Mouse (Mus musculus) c-Kit-positive CD71-negative TER-119-negative erythroid progenitor cells, embryonic 14.5 days (primary cell): ENCODE measurements around the gene Dpy19l3.

Experiments
- DNase-seq: peaks from one replicate; pipeline ENCODE4 v3.0.0-alpha.2; 2013; ENCODE audit warnings: low read depth

Dpy19l3 gene

DNA sequence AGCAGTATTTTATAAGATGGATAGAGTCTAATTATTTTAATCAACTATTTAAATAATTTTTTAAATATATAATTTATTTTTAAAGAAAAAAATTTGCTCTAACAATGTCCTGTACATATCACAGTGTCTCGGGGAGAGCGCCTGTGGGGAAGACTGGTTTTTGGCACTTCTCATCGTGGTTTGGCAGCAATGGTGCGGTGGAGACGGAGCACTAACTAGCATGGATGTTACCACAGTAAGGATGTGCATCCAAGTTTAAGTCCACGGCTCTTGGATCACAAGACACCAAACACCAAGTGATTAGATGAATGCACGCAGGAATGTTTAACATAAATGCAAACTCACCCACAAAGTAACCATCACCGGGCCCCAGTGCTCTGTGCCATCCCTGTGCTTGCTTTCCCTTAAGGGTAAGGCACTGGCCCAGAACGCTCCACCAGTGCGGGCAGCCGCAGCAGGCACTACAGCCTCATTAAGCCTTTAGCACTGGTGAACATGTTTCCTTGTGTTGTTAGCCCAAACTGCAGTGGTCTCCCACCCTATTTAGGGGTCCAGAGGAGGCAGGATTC is 65.4 kb downstream of the Dpy19l3 start:
- no peak for DNase-seq

DNA sequence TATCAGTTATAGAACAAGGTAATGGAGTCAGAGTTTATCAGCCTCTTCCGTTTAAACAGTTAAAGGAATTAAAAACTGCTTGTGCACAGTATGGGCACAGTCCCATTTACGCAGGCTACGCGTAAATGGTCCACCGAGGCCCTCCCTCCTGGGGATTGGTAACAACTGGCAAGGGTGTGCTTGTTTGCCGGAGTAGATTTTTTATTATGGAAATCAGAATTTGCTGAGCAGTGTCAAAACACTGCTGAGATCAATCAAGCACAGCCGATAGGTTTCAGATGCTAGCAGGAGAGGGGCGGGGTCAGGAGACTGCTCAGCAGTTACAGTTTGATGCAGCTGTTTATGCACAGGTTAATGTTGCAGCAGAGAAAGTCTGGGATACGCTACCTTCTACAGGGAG is 66.0 kb downstream of the Dpy19l3 start:
- DNase-seq: no peak

DNA sequence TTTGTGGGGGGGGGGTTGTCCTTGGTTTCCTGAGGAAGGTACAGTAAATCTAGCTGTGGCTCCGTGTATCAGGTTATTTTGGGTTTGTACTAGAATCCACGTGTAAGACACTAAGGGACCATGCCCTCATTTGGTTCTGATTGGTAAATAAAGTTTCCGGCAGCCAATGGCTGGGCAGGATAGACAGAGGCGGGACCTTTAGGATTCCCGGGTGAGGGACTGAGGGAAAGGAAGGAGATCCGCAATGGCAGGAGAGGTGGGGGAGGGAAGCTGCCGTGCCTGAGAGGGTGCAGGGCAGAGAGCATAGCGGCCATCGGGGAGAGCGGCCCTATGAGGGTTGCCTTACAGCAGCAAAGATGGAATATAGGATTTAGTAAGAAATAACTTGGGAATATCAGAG is 67.0 kb downstream of the Dpy19l3 start:
- no peak for DNase-seq

GRCm38 (mm10) chr7:35686756-35687155 is 67.5 kb downstream of the Dpy19l3 start:
- DNase-seq: peak; percentile 22

- no peak for DNase-seq
Observed at GRCm38 (mm10) chr7:35686216-35686615, 68.0 kb downstream of the Dpy19l3 start.

- no peak for DNase-seq
Observed at GRCm38 (mm10) chr7:35683409-35684122, 70.7 kb downstream of the Dpy19l3 start.

DNA sequence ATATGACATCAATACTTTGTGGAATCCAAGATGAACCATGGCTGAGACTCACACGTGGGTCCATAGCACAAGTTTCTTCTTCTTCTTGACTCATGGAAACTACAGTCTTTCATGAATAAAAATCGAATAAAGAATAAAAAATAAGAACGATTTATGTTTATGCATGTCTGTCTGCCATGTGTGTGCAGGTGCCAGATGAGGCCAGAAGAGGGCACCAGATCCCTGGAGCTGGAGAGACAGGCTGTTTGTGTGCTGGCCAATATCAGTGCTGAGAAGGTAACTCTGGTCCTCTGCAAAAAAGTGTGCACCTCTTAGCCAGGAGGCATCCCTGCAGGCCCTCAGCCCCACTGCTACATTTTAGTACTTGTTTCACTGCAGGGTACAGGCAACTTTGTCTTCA is 72.7 kb downstream of the Dpy19l3 start:
- no peak for DNase-seq

DNA sequence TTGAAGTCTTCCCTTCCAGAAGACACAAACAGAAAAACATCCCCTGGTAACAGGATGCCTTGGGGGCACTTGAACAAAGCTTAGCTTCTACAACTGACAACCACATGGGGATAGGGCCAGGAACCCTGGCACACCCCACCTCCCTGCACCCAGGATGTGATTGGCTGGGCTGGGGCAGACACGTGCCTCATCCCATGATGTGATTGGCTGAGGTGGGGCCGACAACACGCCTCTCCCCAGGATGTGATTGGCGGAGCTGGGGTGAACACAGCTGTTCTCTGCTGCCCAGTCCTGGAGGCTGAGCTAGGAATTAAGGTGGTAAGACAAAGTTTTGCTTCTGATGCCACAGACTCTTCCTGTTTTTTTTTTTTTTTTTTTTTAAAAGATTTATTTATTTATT is 75.3 kb downstream of the Dpy19l3 start:
- DNase-seq: no peak

DNA sequence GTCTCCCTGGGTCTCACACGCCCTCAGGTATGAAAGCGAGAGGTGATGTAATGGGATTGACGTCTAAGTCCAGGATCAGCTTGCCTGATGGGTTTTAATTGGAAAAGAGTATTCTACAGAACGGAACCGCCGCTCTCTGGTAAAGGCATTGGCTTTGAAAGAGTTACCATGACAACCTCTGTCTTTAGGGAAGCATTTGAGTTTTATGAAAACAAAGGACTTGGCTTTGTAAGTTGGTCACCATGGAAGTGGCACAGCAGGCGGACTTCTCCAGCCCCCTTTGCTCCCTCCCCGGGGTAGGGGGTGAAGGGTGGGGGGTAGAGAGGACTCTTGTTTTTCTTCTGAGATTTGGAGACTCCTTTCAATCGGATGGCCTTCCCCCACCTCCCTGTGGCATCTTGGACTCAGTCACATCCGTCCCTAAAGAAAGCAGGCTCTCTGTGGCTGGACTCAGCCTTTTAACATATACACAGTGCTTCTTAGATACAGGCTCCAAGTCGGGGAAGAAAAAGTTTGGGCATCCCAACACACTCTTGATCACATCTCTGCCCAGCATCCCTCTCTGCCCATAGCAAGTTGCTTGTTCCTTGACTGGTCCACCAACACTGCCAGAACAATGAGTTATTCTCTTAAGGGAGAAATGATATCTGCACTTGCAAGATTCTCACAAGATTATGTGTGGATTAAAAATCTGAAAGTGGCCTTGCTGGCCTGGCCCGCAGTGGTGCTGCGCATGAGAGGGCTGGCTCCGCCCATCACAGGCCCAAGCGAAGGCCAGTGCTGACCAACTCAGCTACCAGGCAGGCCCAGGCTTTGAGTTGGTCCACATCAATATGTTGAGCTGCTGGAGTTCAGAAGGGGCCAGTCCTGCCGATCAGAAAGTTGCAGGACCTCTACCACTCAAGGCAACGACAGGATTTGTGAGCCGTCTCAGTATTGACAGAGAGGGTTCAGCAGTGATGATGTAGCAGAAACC is 85.9 kb downstream of the Dpy19l3 start:
- no peak for DNase-seq

DNA sequence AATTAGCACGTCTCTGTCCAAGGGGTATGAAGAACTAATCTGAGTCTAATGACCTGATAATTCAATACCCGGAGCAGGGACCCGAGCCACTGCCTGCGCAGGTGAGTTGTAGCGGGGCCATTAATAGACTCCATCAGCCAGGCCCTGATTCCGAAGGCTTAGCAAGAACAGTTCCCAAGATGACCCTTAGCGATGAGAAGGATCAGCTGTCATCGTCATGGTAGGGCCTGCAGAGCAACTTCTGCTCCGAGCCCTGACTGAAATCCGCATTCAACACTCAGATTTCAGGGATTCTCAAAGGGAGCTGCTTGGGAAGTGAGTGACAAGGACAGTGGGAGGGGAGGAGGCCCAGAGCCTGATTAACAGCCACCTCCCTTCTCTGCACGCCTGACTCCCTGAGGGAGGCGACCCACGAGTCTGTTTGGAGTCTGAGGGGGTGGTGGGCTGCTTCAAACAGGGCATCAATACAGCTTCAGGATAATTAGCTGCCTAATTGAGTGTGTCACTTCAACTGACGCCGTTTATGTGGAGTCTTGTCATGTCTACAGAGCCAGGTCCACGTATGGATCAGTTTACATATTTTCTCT is 90.4 kb downstream of the Dpy19l3 start:
- no peak for DNase-seq

- no peak for DNase-seq
Observed at GRCm38 (mm10) chr7:35659173-35659572, 95.1 kb downstream of the Dpy19l3 start.

GRCm38 (mm10) chr7:35657829-35658228 is 96.4 kb downstream of the Dpy19l3 start:
- DNase-seq: no peak

DNA sequence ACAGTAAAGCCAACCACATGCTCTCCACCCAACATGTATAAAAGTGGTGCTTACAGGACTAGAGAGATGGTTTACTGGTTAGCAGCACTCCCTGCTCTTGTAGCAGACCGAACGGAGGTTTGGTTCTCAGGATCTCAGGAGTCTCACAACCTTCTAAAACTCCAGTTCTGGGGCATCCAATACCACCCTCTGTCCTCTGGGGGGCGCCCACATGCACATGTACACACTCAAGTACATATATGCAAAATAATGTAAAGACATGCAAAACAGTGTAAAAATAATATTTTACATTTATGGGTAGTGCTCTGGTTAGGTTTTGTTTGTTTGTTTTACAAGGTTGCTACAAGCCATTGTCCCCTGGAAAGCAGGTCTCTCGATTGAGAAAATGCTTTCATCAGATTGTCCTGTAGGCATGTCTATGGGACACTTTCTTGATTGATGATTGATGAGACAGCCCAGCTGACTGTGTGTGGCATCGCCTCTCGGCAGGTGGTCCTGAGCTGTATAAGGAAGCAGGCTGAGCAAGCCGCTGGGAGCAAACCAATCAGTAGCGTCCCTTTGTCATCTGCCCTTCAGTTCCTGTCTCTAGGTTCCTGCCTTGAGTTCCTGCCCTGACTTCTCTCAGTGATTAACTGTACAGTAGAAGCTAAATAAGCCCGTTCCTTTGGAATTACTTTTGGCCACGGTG is 102.5 kb downstream of the Dpy19l3 start:
- DNase-seq: no peak

- no peak for DNase-seq
Observed at GRCm38 (mm10) chr7:35650716-35651410, 103.4 kb downstream of the Dpy19l3 start.

DNA sequence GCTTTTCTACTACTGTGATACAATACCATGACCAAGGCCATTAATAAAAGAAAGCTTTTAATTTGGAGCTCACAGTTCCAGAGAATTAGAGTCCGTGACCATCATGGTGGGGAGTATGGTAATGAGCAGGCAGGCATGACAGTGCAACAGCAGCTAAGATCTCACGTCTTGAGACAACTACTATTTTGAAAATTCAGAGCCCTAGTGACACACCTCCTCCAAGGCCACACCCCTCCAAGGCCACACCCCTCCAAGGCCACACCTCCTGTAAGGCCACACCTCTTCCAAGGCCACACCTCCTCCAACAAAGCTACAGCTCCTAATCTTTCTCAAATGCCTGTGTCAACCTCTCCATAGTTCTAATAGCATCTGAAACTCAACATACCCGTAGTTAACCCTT is 105.2 kb downstream of the Dpy19l3 start:
- DNase-seq: peak; percentile 48

GRCm38 (mm10) chr7:35648239-35649069 is 105.8 kb downstream of the Dpy19l3 start:
- no peak for DNase-seq

GRCm38 (mm10) chr7:35647101-35647698 is 107.1 kb downstream of the Dpy19l3 start, which contains the start of gene Pdcd5:
TSS of gene Pdcd5 (minus strand) at chr7:35647521.
- DNase-seq: peak; percentile 95

GRCm38 (mm10) chr7:35646317-35647081 is 107.8 kb downstream of the Dpy19l3 start:
- no peak for DNase-seq

- no peak for DNase-seq
Observed at GRCm38 (mm10) chr7:35640072-35640471, 114.2 kb downstream of the Dpy19l3 start.
